Mouse (Mus musculus): ENCODE results near the gene Fgf18. TPM values are rescaled to one million over a fixed set of nuclear protein-coding genes. Genes with fewer than 3 reads are reported as not detected.
A peak's percentile ranks its signal among the peaks of the same experiment; 100 is the strongest.

The Fgf18 gene
- polyA plus RNA-seq, 1 experiment from 2014 or later = 7.2 TPM

DNA sequence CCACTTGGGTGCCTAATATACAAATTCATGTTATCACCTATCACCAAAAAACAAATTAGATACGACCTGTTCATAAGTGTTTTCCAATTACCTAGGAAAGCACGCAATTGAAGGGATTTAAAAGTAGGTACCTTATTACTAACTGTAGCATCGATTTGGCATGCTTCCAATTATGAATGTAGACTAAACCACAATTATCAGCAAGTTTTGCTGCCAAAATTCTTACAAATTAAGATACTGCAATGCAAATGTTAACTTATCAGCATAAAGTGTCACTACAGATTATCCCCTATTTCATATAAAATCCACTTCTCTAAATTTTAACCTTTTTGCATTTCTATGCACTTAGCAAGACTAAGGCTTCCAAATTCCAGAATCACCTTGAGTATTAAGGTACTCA, 7.3 kb upstream of the Fgf18 start:
- no peak overlapping the region for H3K4me3 ChIP-seq (ENCODE audit: low read length)
- H3K27me3 ChIP-seq (replicated peaks; ENCODE audit: control insufficient read depth, insufficient read depth, low read length) = no peaks in the 10 kb centered on the region
- no peak for ATAC-seq
- H3K9ac ChIP-seq (ENCODE audit: low read depth, low read length) = no peak overlapping the region
- no peaks in the 10 kb centered on the region for H3K4me1 ChIP-seq (ENCODE audit: control insufficient read depth, insufficient read depth, low read depth, low read length)
- no peaks in the 10 kb centered on the region for H3K9me3 ChIP-seq (ENCODE audit: control insufficient read depth, low read length)
- no peak overlapping the region for H3K4me2 ChIP-seq (ENCODE audit: low read length)
- H3K27ac ChIP-seq (ENCODE audit: low read depth, low read length) = no peak overlapping the region
- WGBS = 94% methylated on average over 3 of the region's 3 CpGs
- peaks cover 41% of the 10 kb centered on the region for H3K36me3 ChIP-seq (ENCODE audit: control insufficient read depth, insufficient read depth, low read length)

DNA sequence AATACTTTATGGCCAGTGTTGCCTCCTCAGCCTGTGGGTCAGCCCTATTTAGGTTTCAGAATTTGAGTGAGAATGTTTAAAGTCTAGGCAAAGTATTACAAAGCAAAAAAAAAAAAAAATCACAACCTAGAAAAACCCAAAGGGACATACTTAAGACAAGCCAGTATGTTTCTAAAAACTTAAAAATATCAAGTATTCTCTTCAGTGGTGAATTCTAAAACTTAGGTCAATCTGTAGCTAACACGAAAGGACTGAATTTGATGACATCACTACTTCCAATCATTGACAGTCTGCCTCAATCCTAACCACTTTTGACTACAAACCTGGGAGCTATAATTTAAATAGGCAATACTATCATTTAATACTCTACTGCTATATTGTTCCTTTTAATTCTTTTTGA, 5.8 kb upstream of the Fgf18 start:
- H3K9me3 ChIP-seq (ENCODE audit: control insufficient read depth, low read length) = no peaks in the 10 kb centered on the region
- H3K27ac ChIP-seq (ENCODE audit: low read depth, low read length) = no peak overlapping the region
- peaks cover 40% of the 10 kb centered on the region for H3K36me3 ChIP-seq (ENCODE audit: control insufficient read depth, insufficient read depth, low read length)
- no peak overlapping the region for H3K4me2 ChIP-seq (ENCODE audit: low read length)
- no peak overlapping the region for H3K9ac ChIP-seq (ENCODE audit: low read depth, low read length)
- 94% methylated on average over 1 of the region's 1 CpGs for WGBS
- H3K4me3 ChIP-seq (ENCODE audit: low read length) = no peak overlapping the region
- H3K27me3 ChIP-seq (replicated peaks; ENCODE audit: control insufficient read depth, insufficient read depth, low read length) = no peaks in the 10 kb centered on the region
- no peaks in the 10 kb centered on the region for H3K4me1 ChIP-seq (ENCODE audit: control insufficient read depth, insufficient read depth, low read depth, low read length)
- ATAC-seq = no peak

GRCm38 (mm10) chr11:33151780-33152145, 4.6 kb upstream of the Fgf18 start:
- H3K4me1 ChIP-seq (ENCODE audit: control insufficient read depth, insufficient read depth, low read depth, low read length) = peaks cover 2% of the 10 kb centered on the region
- no peak overlapping the region for H3K27ac ChIP-seq (ENCODE audit: low read depth, low read length)
- 81% methylated on average over 4 of the region's 4 CpGs for WGBS
- no peak overlapping the region for H3K4me3 ChIP-seq (ENCODE audit: low read length)
- no peak overlapping the region for H3K9ac ChIP-seq (ENCODE audit: low read depth, low read length)
- H3K4me2 ChIP-seq (ENCODE audit: low read length) = no peak overlapping the region
- ATAC-seq = no peak
- H3K36me3 ChIP-seq (ENCODE audit: control insufficient read depth, insufficient read depth, low read length) = peaks cover 36% of the 10 kb centered on the region
- no peaks in the 10 kb centered on the region for H3K27me3 ChIP-seq (replicated peaks; ENCODE audit: control insufficient read depth, insufficient read depth, low read length)
- H3K9me3 ChIP-seq (ENCODE audit: control insufficient read depth, low read length) = no peaks in the 10 kb centered on the region

DNA sequence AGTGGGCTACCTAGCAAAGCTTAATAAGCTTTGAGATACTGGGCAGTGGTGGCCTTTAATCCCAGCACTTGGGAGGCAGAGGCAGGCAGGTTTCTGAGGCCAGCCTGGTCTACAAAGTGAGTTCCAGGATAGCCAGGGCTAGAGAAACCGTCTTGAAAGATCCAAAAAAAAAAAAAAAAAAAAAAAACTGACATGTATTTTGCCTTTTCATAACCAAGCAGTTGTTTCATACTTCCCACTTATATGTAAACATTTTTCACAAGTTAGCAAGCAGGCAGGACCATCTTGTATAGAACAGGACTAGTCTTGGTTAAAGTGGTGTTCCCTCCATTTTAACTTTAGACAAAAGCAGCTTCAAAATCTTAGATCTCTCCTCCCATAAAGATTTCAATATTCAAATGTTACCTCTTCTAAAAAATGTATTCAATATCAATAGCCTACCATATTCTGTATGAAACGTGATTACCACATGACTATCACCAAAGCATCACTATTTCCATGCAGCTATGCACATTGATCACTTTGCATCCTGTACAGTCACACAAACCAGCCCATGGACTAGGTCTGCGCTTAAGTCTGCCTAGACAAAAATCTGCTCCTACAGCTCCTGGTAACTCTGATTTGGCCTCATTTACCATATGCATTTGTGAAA, 4.1 kb upstream of the Fgf18 start:
- ATAC-seq = no peak
- Histone ChIP-seq H3K9ac (ENCODE audit: low read depth, low read length) (no peak overlapping the region), H3K27me3 (replicated peaks; ENCODE audit: control insufficient read depth, insufficient read depth, low read length) (no peaks in the 10 kb centered on the region), H3K4me1 (ENCODE audit: control insufficient read depth, insufficient read depth, low read depth, low read length) (peaks cover 6% of the 10 kb centered on the region), H3K9me3 (ENCODE audit: control insufficient read depth, low read length) (no peaks in the 10 kb centered on the region), H3K27ac (ENCODE audit: low read depth, low read length) (no peak overlapping the region), H3K4me2 (ENCODE audit: low read length) (no peak overlapping the region), H3K36me3 (ENCODE audit: control insufficient read depth, insufficient read depth, low read length) (peaks cover 34% of the 10 kb centered on the region), H3K4me3 (ENCODE audit: low read length) (no peak overlapping the region)
- 78% methylated on average over 3 of the region's 3 CpGs for WGBS

- Histone ChIP-seq H3K36me3 (ENCODE audit: control insufficient read depth, insufficient read depth, low read length) (peaks cover 32% of the 10 kb centered on the region), H3K27me3 (replicated peaks; ENCODE audit: control insufficient read depth, insufficient read depth, low read length) (no peaks in the 10 kb centered on the region), H3K27ac (ENCODE audit: low read depth, low read length) (no peak overlapping the region), H3K9ac (ENCODE audit: low read depth, low read length) (no peak overlapping the region), H3K9me3 (ENCODE audit: control insufficient read depth, low read length) (no peaks in the 10 kb centered on the region), H3K4me3 (ENCODE audit: low read length) (no peak overlapping the region), H3K4me2 (ENCODE audit: low read length) (no peak overlapping the region), H3K4me1 (ENCODE audit: control insufficient read depth, insufficient read depth, low read depth, low read length) (peaks cover 11% of the 10 kb centered on the region)
- no peak for ATAC-seq
These were observed 3.2 kb upstream of the Fgf18 start for GRCm38 (mm10) chr11:33150364-33150763.

- no peak for ATAC-seq
- no peaks in the 10 kb centered on the region; the same call in 1 of the 2 replicates for H3K27me3 ChIP-seq (replicated peaks; ENCODE audit: control insufficient read depth, insufficient read depth, low read length)
- no peak overlapping the region for H3K4me2 ChIP-seq (ENCODE audit: low read length)
- no peak overlapping the region for H3K4me3 ChIP-seq (ENCODE audit: low read length)
- peaks cover 13% of the 10 kb centered on the region for H3K4me1 ChIP-seq (ENCODE audit: control insufficient read depth, insufficient read depth, low read depth, low read length)
- no peak overlapping the region for H3K9ac ChIP-seq (ENCODE audit: low read depth, low read length)
- peaks cover 28% of the 10 kb centered on the region for H3K36me3 ChIP-seq (ENCODE audit: control insufficient read depth, insufficient read depth, low read length)
- no peaks in the 10 kb centered on the region for H3K9me3 ChIP-seq (ENCODE audit: control insufficient read depth, low read length)
- H3K27ac ChIP-seq (ENCODE audit: low read depth, low read length) = no peak overlapping the region
These were observed 2.3 kb upstream of the Fgf18 start for GRCm38 (mm10) chr11:33149453-33149852.

DNA sequence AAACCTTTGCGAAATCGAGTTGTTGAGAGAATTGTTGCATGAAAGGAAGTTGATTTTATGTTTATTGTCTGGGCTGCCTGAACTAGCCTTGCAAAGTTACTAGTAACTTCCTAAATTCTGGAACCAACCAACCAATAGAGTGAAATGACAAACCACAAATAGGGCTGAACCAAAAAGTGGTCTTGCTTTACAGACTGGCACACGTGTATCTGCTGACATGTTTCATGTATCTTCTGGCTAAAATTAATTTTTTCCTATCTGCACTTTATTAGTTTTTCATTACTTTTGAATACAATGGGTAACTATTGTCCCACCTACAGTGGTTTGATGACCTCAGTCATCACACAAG, 1.9 kb upstream of the Fgf18 start:
- Histone ChIP-seq H3K36me3 (ENCODE audit: control insufficient read depth, insufficient read depth, low read length) (peaks cover 24% of the 10 kb centered on the region), H3K9ac (ENCODE audit: low read depth, low read length) (no peak overlapping the region), H3K9me3 (ENCODE audit: control insufficient read depth, low read length) (no peaks in the 10 kb centered on the region), H3K4me1 (ENCODE audit: control insufficient read depth, insufficient read depth, low read depth, low read length) (peaks cover 14% of the 10 kb centered on the region), H3K27me3 (replicated peaks; ENCODE audit: control insufficient read depth, insufficient read depth, low read length) (no peaks in the 10 kb centered on the region; the same call in 1 of the 2 replicates), H3K27ac (ENCODE audit: low read depth, low read length) (no peak overlapping the region), H3K4me2 (ENCODE audit: low read length) (no peak overlapping the region), H3K4me3 (ENCODE audit: low read length) (no peak overlapping the region)
- ATAC-seq = no peak
- 36% methylated on average over 3 of the region's 3 CpGs for WGBS

GRCm38 (mm10) chr11:33148338-33149087, 1.3 kb upstream of the Fgf18 start:
- WGBS = 6% methylated on average over 23 of the region's 23 CpGs
- Histone ChIP-seq H3K27ac (ENCODE audit: low read depth, low read length) (peak overlapping the region; percentile 83), H3K4me2 (ENCODE audit: low read length) (peak overlapping the region; percentile 89), H3K9me3 (ENCODE audit: control insufficient read depth, low read length) (no peaks in the 10 kb centered on the region), H3K4me3 (ENCODE audit: low read length) (peak overlapping the region; percentile 57), H3K4me1 (ENCODE audit: control insufficient read depth, insufficient read depth, low read depth, low read length) (peaks cover 19% of the 10 kb centered on the region), H3K9ac (ENCODE audit: low read depth, low read length) (no peak overlapping the region), H3K27me3 (replicated peaks; ENCODE audit: control insufficient read depth, insufficient read depth, low read length) (no peaks in the 10 kb centered on the region; the same call in 1 of the 2 replicates), H3K36me3 (ENCODE audit: control insufficient read depth, insufficient read depth, low read length) (peaks cover 21% of the 10 kb centered on the region)
- peak; percentile 77 for ATAC-seq

DNA sequence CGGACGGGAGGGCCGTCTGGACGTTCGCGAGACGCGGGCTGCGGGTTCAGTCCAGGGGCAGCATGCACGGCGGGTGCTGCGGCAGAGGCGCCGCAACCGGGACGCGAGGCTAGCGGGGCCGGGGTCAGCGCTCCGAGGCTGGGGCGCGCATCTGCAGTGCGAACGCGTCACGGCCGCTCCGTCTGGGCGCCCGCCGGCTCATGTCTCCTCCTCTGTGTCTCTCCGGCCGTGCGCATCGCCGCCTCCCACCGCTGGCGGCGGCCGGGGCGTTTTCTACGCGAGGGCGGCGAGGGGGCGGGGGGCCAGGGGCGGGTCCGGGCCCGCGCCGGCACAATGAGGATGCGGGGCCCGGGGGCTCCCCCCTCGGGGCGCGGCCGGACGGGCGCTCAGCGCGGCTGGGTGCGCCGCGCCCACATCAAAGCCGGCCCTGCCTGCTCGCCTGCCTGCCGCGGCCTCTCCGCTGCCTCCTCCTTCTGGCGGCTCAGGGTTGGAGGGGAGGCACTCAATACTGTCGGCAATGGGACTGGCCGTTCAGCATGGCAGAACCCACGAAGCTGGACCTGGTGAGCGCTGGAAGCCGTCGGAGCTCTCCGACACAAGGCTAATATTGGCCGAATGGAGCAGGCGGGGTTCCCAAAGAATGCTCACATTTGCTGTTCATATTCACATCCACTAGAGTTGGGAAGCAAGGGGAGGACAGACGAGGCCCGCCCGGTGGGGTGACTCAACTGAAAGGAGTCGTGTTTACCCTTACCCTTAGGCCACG, 555 bp upstream of the Fgf18 start:
- peak; percentile 64 for ATAC-seq
- Histone ChIP-seq H3K9me3 (ENCODE audit: control insufficient read depth, low read length) (no peaks in the 10 kb centered on the region), H3K4me3 (ENCODE audit: low read length) (peak overlapping the region; percentile 57), H3K4me2 (ENCODE audit: low read length) (peak overlapping the region; percentile 89), H3K4me1 (ENCODE audit: control insufficient read depth, insufficient read depth, low read depth, low read length) (peaks cover 19% of the 10 kb centered on the region), H3K9ac (ENCODE audit: low read depth, low read length) (peak overlapping the region; percentile 79), H3K27me3 (replicated peaks; ENCODE audit: control insufficient read depth, insufficient read depth, low read length) (no peaks in the 10 kb centered on the region; the same call in 1 of the 2 replicates), H3K27ac (ENCODE audit: low read depth, low read length) (peak overlapping the region; percentile 83), H3K36me3 (ENCODE audit: control insufficient read depth, insufficient read depth, low read length) (peaks cover 18% of the 10 kb centered on the region)
- WGBS = under 1% methylated on average over 71 of the region's 85 CpGs
